Mouse (Mus musculus): ENCODE results near the gene Ankrd40. TPM values are rescaled to one million over a fixed set of nuclear protein-coding genes. Genes with fewer than 3 reads are reported as not detected.

Gene Ankrd40
- polyA plus RNA-seq, 1 experiment: 160 TPM

GRCm38 (mm10) chr11:94346611-94347010 lies 18.8 kb downstream of the Ankrd40 start:
- Histone ChIP-seq H3K4me1 (ENCODE audit: control insufficient read depth, insufficient read depth, low read length) (no peaks in the 10 kb centered on the region), H3K27ac (ENCODE audit: insufficient read depth, low read length) (no peak overlapping the region), H3K4me3 (ENCODE audit: insufficient read depth, low read length) (no peak overlapping the region)
- TF ChIP-seq POLR2A (IDR thresholded peaks at IDR 0.05; ENCODE audit: extremely low read depth, insufficient read depth, low read length) (no peak), CTCF (IDR thresholded peaks at IDR 0.05; ENCODE audit: extremely low read depth, insufficient read depth, low read length) (no peak)

- TF ChIP-seq CTCF (IDR thresholded peaks at IDR 0.05; ENCODE audit: extremely low read depth, insufficient read depth, low read length) (no peak), POLR2A (IDR thresholded peaks at IDR 0.05; ENCODE audit: extremely low read depth, insufficient read depth, low read length) (no peak)
- H3K4me1 ChIP-seq (ENCODE audit: control insufficient read depth, insufficient read depth, low read length): no peaks in the 10 kb centered on the region
- H3K27ac ChIP-seq (ENCODE audit: insufficient read depth, low read length): no peak overlapping the region
- H3K4me3 ChIP-seq (ENCODE audit: insufficient read depth, low read length): no peak overlapping the region
Measured at GRCm38 (mm10) chr11:94347063-94347575, 19.3 kb downstream of the Ankrd40 start.

- H3K27ac ChIP-seq (ENCODE audit: insufficient read depth, low read length): no peak overlapping the region
- H3K4me1 ChIP-seq (ENCODE audit: control insufficient read depth, insufficient read depth, low read length): no peaks in the 10 kb centered on the region
- no peak for TF ChIP-seq POLR2A (IDR thresholded peaks at IDR 0.05; ENCODE audit: extremely low read depth, insufficient read depth, low read length)
- no peak for TF ChIP-seq CTCF (IDR thresholded peaks at IDR 0.05; ENCODE audit: extremely low read depth, insufficient read depth, low read length)
- no peak overlapping the region for H3K4me3 ChIP-seq (ENCODE audit: insufficient read depth, low read length)
Measured at GRCm38 (mm10) chr11:94349839-94350238, 22.0 kb downstream of the Ankrd40 start.

GRCm38 (mm10) chr11:94350337-94350736 lies 22.5 kb downstream of the Ankrd40 start:
- Histone ChIP-seq H3K4me1 (ENCODE audit: control insufficient read depth, insufficient read depth, low read length) (no peaks in the 10 kb centered on the region), H3K4me3 (ENCODE audit: insufficient read depth, low read length) (no peak overlapping the region), H3K27ac (ENCODE audit: insufficient read depth, low read length) (no peak overlapping the region)
- TF ChIP-seq POLR2A (IDR thresholded peaks at IDR 0.05; ENCODE audit: extremely low read depth, insufficient read depth, low read length): no peak
- no peak for TF ChIP-seq CTCF (IDR thresholded peaks at IDR 0.05; ENCODE audit: extremely low read depth, insufficient read depth, low read length)

GRCm38 (mm10) chr11:94351094-94351493 lies 23.3 kb downstream of the Ankrd40 start:
- no peaks in the 10 kb centered on the region for H3K4me1 ChIP-seq (ENCODE audit: control insufficient read depth, insufficient read depth, low read length)
- no peak overlapping the region for H3K4me3 ChIP-seq (ENCODE audit: insufficient read depth, low read length)
- TF ChIP-seq POLR2A (IDR thresholded peaks at IDR 0.05; ENCODE audit: extremely low read depth, insufficient read depth, low read length) (no peak), CTCF (IDR thresholded peaks at IDR 0.05; ENCODE audit: extremely low read depth, insufficient read depth, low read length) (no peak)
- H3K27ac ChIP-seq (ENCODE audit: insufficient read depth, low read length): no peak overlapping the region

- no peak overlapping the region for H3K4me3 ChIP-seq (ENCODE audit: insufficient read depth, low read length)
- no peak overlapping the region for H3K27ac ChIP-seq (ENCODE audit: insufficient read depth, low read length)
- TF ChIP-seq POLR2A (IDR thresholded peaks at IDR 0.05; ENCODE audit: extremely low read depth, insufficient read depth, low read length): no peak
- TF ChIP-seq CTCF (IDR thresholded peaks at IDR 0.05; ENCODE audit: extremely low read depth, insufficient read depth, low read length): no peak
- no peaks in the 10 kb centered on the region for H3K4me1 ChIP-seq (ENCODE audit: control insufficient read depth, insufficient read depth, low read length)
Measured at GRCm38 (mm10) chr11:94355521-94356217, 27.9 kb downstream of the Ankrd40 start.

GRCm38 (mm10) chr11:94359168-94359567 lies 31.4 kb downstream of the Ankrd40 start:
- Histone ChIP-seq H3K4me3 (ENCODE audit: insufficient read depth, low read length) (no peak overlapping the region), H3K4me1 (ENCODE audit: control insufficient read depth, insufficient read depth, low read length) (no peaks in the 10 kb centered on the region), H3K27ac (ENCODE audit: insufficient read depth, low read length) (no peak overlapping the region)
- TF ChIP-seq POLR2A (IDR thresholded peaks at IDR 0.05; ENCODE audit: extremely low read depth, insufficient read depth, low read length) (no peak), CTCF (IDR thresholded peaks at IDR 0.05; ENCODE audit: extremely low read depth, insufficient read depth, low read length) (no peak)

GRCm38 (mm10) chr11:94361166-94361870 lies 33.5 kb downstream of the Ankrd40 start:
- Histone ChIP-seq H3K4me1 (ENCODE audit: control insufficient read depth, insufficient read depth, low read length) (no peaks in the 10 kb centered on the region), H3K27ac (ENCODE audit: insufficient read depth, low read length) (no peak overlapping the region), H3K4me3 (ENCODE audit: insufficient read depth, low read length) (no peak overlapping the region)
- TF ChIP-seq CTCF (IDR thresholded peaks at IDR 0.05; ENCODE audit: extremely low read depth, insufficient read depth, low read length): no peak
- TF ChIP-seq POLR2A (IDR thresholded peaks at IDR 0.05; ENCODE audit: extremely low read depth, insufficient read depth, low read length): no peak

- H3K27ac ChIP-seq (ENCODE audit: insufficient read depth, low read length): no peak overlapping the region
- TF ChIP-seq POLR2A (IDR thresholded peaks at IDR 0.05; ENCODE audit: extremely low read depth, insufficient read depth, low read length) (no peak), CTCF (IDR thresholded peaks at IDR 0.05; ENCODE audit: extremely low read depth, insufficient read depth, low read length) (no peak)
- H3K4me1 ChIP-seq (ENCODE audit: control insufficient read depth, insufficient read depth, low read length): no peaks in the 10 kb centered on the region
- no peak overlapping the region for H3K4me3 ChIP-seq (ENCODE audit: insufficient read depth, low read length)
Measured at GRCm38 (mm10) chr11:94362101-94362500, 34.3 kb downstream of the Ankrd40 start.

- Histone ChIP-seq H3K4me1 (ENCODE audit: control insufficient read depth, insufficient read depth, low read length) (no peaks in the 10 kb centered on the region), H3K4me3 (ENCODE audit: insufficient read depth, low read length) (no peak overlapping the region), H3K27ac (ENCODE audit: insufficient read depth, low read length) (no peak overlapping the region)
- TF ChIP-seq POLR2A (IDR thresholded peaks at IDR 0.05; ENCODE audit: extremely low read depth, insufficient read depth, low read length): no peak
- TF ChIP-seq CTCF (IDR thresholded peaks at IDR 0.05; ENCODE audit: extremely low read depth, insufficient read depth, low read length): no peak
Measured at GRCm38 (mm10) chr11:94363690-94364089, 35.9 kb downstream of the Ankrd40 start.
